Mouse (Mus musculus) midbrain, embryonic 10.5 days (tissue): ENCODE measurements around the gene P2ry2. TPM values are rescaled to one million over a fixed set of nuclear protein-coding genes. Genes with fewer than 3 reads are reported as not detected.

ENCODE experiments used
- polyA plus RNA-seq: library from polyadenylated mRNA; unstranded; fragments of >200 nt; fragmentation: Nextera tagmentation; extraction: Ambion mirVana; gene quantifications from 2 replicates; pipeline ENCODE4 v1.2.1, GENCODE M21; 2016

The P2ry2 gene
- polyA plus RNA-seq, 1 experiment from 2014 or later, result 0.22 TPM

Other genes starting within 250 kb of the P2ry2 start
- gene Relt, start 149.4 kb downstream of the P2ry2 start, polyA plus RNA-seq, result 4.3 and 5.2 TPM in 2 replicates
- 6.4 and 7.1 TPM in 2 replicates for gene Arhgef17, start 80.8 kb downstream of the P2ry2 start, polyA plus RNA-seq
- 1.8 and 2.4 TPM in 2 replicates for gene P2ry6, start 38.2 kb downstream of the P2ry2 start, polyA plus RNA-seq
- gene Fchsd2, start 80.0 kb upstream of the P2ry2 start, polyA plus RNA-seq, result 19.0 and 21.2 TPM in 2 replicates